Mouse (Mus musculus): Measurements from ENCODE around the gene Gpc6.

- TF ChIP-seq CTCF (IDR thresholded peaks at IDR 0.05) (no peak), EP300 (IDR thresholded peaks at IDR 0.05; ENCODE audit: insufficient read depth, low read depth, low read length) (no peak), POLR2A (IDR thresholded peaks at IDR 0.05; ENCODE audit: insufficient read depth, low read depth, low read length) (no peak)
Observed at GRCm38 (mm10) chr14:116911768-116912167, 13.3 kb upstream of the Gpc6 start.
